Mouse (Mus musculus): ENCODE measurements around the gene Gm10959. TPM values are rescaled to one million over a fixed set of nuclear protein-coding genes. Genes with fewer than 3 reads are reported as not detected.

The Gm10959 gene
- polyA plus RNA-seq, 1 experiment from 2014 or later: not detected

DNA sequence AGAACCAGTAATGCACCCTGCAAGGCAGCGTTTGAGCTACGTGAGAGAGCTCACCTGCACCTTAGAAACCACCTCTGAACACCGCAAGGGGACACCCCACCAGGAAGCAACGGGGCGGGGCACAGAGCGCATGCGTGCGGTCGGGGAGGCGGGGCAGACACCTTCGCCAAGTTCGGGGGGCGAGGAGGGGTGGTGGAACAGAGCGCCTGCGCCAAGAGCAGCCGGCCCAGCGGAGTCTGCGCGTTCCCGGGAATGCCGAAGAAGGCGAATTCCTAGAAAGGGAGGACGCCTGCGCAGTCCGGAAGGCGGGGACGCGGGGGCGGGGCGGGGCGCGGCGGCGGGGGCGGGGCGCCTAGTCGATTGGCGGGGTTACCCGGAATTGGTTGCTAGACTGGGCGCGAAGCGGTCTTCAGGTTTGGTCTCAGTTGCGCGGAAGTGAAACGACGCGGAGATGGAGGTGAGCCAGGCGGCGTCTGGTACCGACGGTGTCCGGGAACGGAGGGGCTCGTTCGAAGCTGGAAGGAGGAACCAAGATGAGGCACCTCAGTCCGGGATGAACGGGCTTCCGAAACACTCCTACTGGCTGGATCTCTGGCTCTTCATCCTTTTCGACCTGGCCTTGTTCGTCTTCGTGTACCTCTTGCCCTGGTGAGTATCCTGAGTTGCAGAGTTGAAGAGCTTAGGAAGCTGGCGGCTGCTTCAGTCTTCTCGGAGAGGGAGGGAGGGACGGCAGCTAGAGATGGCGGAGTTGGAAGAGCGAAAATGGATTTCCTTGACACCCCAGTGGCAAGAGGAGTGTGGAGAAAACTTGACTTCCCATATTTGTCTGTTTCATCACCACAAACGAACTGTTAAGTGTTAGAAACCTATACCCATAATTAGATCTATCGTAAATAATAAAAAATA is 5.1 kb upstream of the Gm10959 start, which contains the start of gene 1810037I17Rik:
1810037I17Rik (plus strand) TSS at position 195 of the 906 bp plus-strand sequence.
- peak; percentile 98 for ATAC-seq (ENCODE audit: insufficient read depth, low FRiP score)
- under 1% methylated on average over 67 of the region's 68 CpGs for WGBS

DNA sequence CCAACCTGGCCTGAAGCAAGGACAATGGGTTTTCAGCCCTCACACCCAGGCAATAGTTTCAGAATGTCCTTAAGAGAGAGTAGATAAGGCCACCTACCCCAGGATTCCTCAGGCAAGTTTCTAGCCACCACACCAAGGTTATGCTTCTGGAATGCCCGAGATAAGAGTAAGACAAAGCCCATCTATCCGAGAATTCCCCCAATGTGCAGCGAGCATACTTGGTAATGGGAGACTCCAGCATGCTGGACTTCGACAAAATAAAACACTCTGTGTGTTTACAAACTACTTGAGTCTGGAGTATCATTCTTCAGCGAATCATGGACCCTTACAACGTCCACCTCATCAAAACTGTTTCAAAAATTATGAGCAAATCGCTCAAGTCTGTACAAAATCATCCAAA is 4.0 kb upstream of the Gm10959 start:
- H3K4me3 ChIP-seq (replicated peaks; ENCODE audit: low read length): peak overlapping the region; percentile 68
- ATAC-seq (ENCODE audit: insufficient read depth, low FRiP score): no peak
- WGBS: 42% methylated on average over 7 of the region's 7 CpGs
- H3K36me3 ChIP-seq (ENCODE audit: control insufficient read depth, insufficient read depth, low read length): no peaks in the 10 kb centered on the region
- peak overlapping the region; percentile 16; the same call in 1 of the 2 replicates for H3K9ac ChIP-seq (ENCODE audit: low read length)
- H3K27ac ChIP-seq (ENCODE audit: low read length): peak overlapping the region; percentile 90
- no peaks in the 10 kb centered on the region for H3K9me3 ChIP-seq (replicated peaks; ENCODE audit: control insufficient read depth, low read length)
- no peaks in the 10 kb centered on the region for H3K27me3 ChIP-seq (ENCODE audit: control insufficient read depth, insufficient read depth, low read length)
- H3K4me2 ChIP-seq (ENCODE audit: low read depth, low read length): peak overlapping the region; percentile 81
- peaks cover 8% of the 10 kb centered on the region for H3K4me1 ChIP-seq (ENCODE audit: control insufficient read depth, insufficient read depth, low read length)

More for the DNA sequence above, 5.1 kb upstream of the Gm10959 start, which contains the start of gene 1810037I17Rik:
- Histone ChIP-seq H3K27me3 (ENCODE audit: control insufficient read depth, insufficient read depth, low read length) (no peaks in the 10 kb centered on the region), H3K9ac (ENCODE audit: low read length) (peak within 1 kb of the TSS; percentile 83), H3K4me2 (ENCODE audit: low read depth, low read length) (peak within 1 kb of the TSS; percentile 81), H3K4me3 (replicated peaks; ENCODE audit: low read length) (peak within 1 kb of the TSS; percentile 68), H3K36me3 (ENCODE audit: control insufficient read depth, insufficient read depth, low read length) (no peaks in the 10 kb centered on the region), H3K27ac (ENCODE audit: low read length) (peak within 1 kb of the TSS; percentile 90), H3K4me1 (ENCODE audit: control insufficient read depth, insufficient read depth, low read length) (peaks cover 8% of the 10 kb centered on the region), H3K9me3 (replicated peaks; ENCODE audit: control insufficient read depth, low read length) (no peaks in the 10 kb centered on the region)

DNA sequence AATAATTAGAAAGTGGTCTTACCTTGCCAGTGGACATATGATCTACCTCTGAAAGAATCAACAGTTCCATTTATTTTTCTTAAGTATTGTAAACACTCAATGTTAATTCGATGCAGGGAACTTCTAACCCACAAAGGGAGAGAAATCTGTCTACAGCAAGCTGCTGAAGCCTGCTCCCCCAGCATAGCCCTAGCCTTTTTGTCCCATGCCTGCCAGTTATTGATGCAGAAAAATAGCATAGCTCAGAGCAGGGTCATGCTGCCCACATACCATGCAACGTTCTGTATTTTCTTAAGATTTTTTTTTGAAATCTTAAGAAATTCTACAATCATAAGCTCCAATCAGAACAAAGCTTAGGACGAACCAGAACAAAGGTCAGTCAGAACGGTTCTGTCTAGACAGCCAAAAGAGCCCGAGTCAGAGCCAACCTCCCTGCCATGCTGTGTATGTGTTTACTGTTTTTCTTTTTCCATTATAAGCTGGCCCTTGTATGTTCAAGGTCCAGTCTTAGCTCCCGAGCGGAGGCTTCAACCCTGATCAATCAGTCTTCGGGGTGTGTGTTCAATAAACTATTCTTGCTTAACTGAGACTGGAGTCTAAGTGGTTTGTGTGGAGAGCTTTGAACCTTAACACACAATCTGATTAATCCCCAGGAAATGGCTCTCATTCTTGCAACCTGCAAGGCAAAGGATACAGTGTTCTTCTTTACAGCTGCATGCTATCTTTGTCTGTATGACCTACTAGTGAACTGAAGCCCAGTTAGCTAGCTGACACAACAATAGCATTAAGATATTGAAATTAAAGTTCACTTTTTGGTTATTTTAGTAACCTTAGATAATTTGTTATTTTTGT is 2.7 kb upstream of the Gm10959 start:
- Histone ChIP-seq H3K4me1 (ENCODE audit: control insufficient read depth, insufficient read depth, low read length) (peaks cover 8% of the 10 kb centered on the region), H3K27me3 (ENCODE audit: control insufficient read depth, insufficient read depth, low read length) (no peaks in the 10 kb centered on the region), H3K27ac (ENCODE audit: low read length) (peak overlapping the region; percentile 79), H3K4me2 (ENCODE audit: low read depth, low read length) (no peak overlapping the region), H3K36me3 (ENCODE audit: control insufficient read depth, insufficient read depth, low read length) (no peaks in the 10 kb centered on the region), H3K9ac (ENCODE audit: low read length) (no peak overlapping the region; the same call in 1 of the 2 replicates), H3K4me3 (replicated peaks; ENCODE audit: low read length) (no peak overlapping the region), H3K9me3 (replicated peaks; ENCODE audit: control insufficient read depth, low read length) (no peaks in the 10 kb centered on the region)
- no peak for ATAC-seq (ENCODE audit: insufficient read depth, low FRiP score)
- WGBS: 66% methylated on average over 8 of the region's 8 CpGs

DNA sequence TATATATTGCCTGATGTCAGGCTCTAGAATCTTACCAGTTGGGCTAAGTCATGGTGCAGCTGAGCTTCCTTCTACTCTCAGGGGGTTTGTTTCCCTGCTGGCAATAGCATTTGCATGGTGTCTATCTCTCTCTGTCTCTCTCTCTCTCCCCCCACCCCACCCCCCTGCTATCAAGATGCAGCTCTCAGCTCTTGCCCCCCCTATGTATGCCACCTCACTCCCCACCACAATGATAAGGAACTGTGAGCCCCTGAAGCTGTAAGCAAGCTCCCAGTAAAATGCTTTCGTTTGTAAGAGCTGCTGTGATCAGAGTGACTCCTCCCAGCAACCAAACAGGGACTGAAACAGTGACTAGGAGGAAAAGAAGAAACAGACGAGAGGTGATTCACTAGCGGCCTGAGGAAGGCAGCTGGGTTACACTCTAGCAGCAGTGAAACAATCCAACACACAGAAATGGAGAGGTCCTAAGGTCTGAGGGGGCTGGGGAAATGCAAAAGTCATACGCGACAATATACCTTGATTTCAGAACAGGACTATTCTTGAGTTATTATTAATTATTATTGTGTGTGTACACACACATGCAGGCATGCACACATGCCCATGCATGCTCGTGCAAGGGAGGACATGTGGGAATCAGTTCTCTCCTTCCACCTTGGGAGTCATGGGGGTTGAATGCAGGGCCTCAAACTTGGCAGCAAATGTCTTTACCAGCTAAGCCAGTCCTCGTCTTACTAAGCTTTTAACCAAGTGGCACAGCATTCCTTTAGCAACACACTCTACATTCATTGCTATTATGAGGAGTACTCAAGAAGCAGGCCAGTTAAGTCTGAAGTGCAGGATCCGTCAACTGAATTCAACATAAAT is 1.6 kb upstream of the Gm10959 start:
- H3K27ac ChIP-seq (ENCODE audit: low read length): peak overlapping the region; percentile 79
- H3K27me3 ChIP-seq (ENCODE audit: control insufficient read depth, insufficient read depth, low read length): no peaks in the 10 kb centered on the region
- no peak overlapping the region for H3K4me3 ChIP-seq (replicated peaks; ENCODE audit: low read length)
- H3K4me2 ChIP-seq (ENCODE audit: low read depth, low read length): no peak overlapping the region
- WGBS: 55% methylated on average over 8 of the region's 8 CpGs
- ATAC-seq (ENCODE audit: insufficient read depth, low FRiP score): no peak
- no peak overlapping the region for H3K9ac ChIP-seq (ENCODE audit: low read length)
- no peaks in the 10 kb centered on the region for H3K36me3 ChIP-seq (ENCODE audit: control insufficient read depth, insufficient read depth, low read length)
- no peaks in the 10 kb centered on the region; the same call in none of the 2 replicates for H3K4me1 ChIP-seq (ENCODE audit: control insufficient read depth, insufficient read depth, low read length)
- H3K9me3 ChIP-seq (replicated peaks; ENCODE audit: control insufficient read depth, low read length): no peaks in the 10 kb centered on the region

DNA sequence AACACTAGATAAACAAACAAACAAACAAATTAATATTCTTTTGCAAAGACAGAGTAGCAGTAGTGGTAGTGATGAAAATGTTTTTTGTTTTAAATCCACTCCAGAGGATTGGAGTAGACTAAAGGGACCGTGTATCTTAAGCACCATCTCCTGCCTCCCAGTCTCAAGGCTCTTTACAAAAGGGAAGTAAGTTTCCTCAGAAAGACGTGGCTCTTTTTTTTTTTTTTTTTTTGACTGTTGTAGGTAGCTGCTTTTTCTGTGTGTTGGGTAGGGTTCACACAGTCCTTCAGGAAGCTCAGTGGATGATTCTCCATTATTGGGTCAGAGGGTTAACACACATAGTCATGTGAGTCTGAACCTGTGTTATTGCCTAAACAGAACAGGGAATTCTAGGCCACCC is 488 bp downstream of the Gm10959 start:
- no peak for ATAC-seq (ENCODE audit: insufficient read depth, low FRiP score)
- Histone ChIP-seq H3K9me3 (replicated peaks; ENCODE audit: control insufficient read depth, low read length) (no peaks in the 10 kb centered on the region), H3K36me3 (ENCODE audit: control insufficient read depth, insufficient read depth, low read length) (no peaks in the 10 kb centered on the region), H3K4me2 (ENCODE audit: low read depth, low read length) (no peak overlapping the region), H3K27ac (ENCODE audit: low read length) (no peak overlapping the region), H3K27me3 (ENCODE audit: control insufficient read depth, insufficient read depth, low read length) (no peaks in the 10 kb centered on the region), H3K4me1 (ENCODE audit: control insufficient read depth, insufficient read depth, low read length) (no peaks in the 10 kb centered on the region; the same call in none of the 2 replicates), H3K4me3 (replicated peaks; ENCODE audit: low read length) (no peak overlapping the region), H3K9ac (ENCODE audit: low read length) (no peak overlapping the region)
- WGBS: 59% methylated on average over 2 of the region's 2 CpGs

DNA sequence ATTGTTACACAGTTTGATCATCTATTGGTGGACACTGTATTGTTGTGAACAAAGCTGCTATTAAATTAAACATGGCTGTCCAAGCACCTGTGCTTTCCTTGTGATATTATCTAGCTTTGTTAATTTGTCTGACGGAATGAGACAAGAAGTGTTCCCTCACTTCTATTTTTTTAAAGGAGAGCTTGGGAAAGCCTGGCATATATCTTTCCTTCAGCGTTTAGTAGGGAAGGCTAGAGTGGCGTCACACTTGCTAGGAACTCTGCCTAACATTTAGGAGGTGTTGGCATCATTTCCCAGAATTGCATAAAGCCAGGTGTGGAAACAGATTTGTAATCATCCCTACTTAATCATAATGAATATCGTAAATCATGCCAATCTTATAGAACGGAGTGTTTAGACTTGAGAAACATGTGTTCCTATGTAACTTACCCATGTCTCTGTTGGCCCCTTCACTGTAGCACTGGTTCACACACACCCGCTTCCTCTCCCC is 2.9 kb downstream of the Gm10959 start:
- WGBS: 76% methylated on average over 6 of the region's 6 CpGs
- Histone ChIP-seq H3K4me3 (replicated peaks; ENCODE audit: low read length) (no peak overlapping the region), H3K9me3 (replicated peaks; ENCODE audit: control insufficient read depth, low read length) (no peaks in the 10 kb centered on the region), H3K4me1 (ENCODE audit: control insufficient read depth, insufficient read depth, low read length) (no peaks in the 10 kb centered on the region), H3K36me3 (ENCODE audit: control insufficient read depth, insufficient read depth, low read length) (no peaks in the 10 kb centered on the region), H3K4me2 (ENCODE audit: low read depth, low read length) (no peak overlapping the region), H3K27me3 (ENCODE audit: control insufficient read depth, insufficient read depth, low read length) (no peaks in the 10 kb centered on the region), H3K27ac (ENCODE audit: low read length) (no peak overlapping the region), H3K9ac (ENCODE audit: low read length) (no peak overlapping the region)
- ATAC-seq (ENCODE audit: insufficient read depth, low FRiP score): no peak

DNA sequence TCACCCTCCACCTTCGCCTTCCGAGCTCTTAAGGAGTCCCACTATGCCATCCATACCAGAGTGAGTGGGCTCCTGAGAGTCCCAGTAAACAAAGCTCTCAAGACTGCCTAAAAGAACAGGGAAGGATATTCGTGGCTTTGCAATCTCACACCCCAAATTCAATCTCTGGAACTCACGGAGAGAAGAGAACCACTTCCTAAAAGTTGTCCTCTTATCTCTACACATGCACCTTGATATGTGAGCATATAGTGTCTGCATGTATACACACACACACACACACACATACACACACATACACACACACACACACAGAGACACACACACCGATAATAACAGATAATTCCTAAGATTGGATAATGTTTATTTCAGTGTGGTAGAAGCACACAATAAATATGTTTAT is 3.7 kb downstream of the Gm10959 start:
- WGBS: 85% methylated on average over 5 of the region's 5 CpGs
- ATAC-seq (ENCODE audit: insufficient read depth, low FRiP score): no peak

DNA sequence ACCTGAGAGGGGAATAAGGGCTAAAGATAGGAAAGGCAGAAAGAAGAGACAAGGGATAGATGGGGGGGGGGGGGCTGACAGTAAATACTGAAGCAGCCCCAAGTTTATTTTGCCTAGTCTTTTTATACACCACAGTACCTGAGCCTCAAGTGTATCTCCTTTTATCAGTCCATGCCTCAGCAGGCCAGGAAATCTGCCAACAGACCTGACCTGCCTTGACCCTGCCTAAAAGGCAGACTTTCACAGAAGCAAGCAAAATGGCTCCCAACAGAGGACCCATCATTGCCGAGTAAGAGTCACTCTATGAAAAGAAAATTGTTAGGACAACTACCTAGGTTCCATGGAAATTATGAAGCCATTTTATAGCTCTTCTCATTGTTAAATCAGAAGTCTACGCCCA is 11.3 kb downstream of the Gm10959 start:
- H3K4me1 ChIP-seq (ENCODE audit: control insufficient read depth, insufficient read depth, low read length): 0 out of 2 replicates have a peak, but pooled peaks cover 2% of the 10 kb centered on the region
- no peak overlapping the region for H3K27ac ChIP-seq (ENCODE audit: low read length)
- no peak overlapping the region for H3K4me3 ChIP-seq (replicated peaks; ENCODE audit: low read length)
- H3K27me3 ChIP-seq (ENCODE audit: control insufficient read depth, insufficient read depth, low read length): no peaks in the 10 kb centered on the region
- WGBS: 82% methylated on average over 2 of the region's 2 CpGs
- H3K9ac ChIP-seq (ENCODE audit: low read length): no peak overlapping the region
- H3K9me3 ChIP-seq (replicated peaks; ENCODE audit: control insufficient read depth, low read length): no peaks in the 10 kb centered on the region
- ATAC-seq (ENCODE audit: insufficient read depth, low FRiP score): no peak
- H3K4me2 ChIP-seq (ENCODE audit: low read depth, low read length): no peak overlapping the region
- H3K36me3 ChIP-seq (ENCODE audit: control insufficient read depth, insufficient read depth, low read length): no peaks in the 10 kb centered on the region

More for the DNA sequence above, 3.7 kb downstream of the Gm10959 start:
- no peak overlapping the region for H3K9ac ChIP-seq (ENCODE audit: low read length)
- no peaks in the 10 kb centered on the region for H3K9me3 ChIP-seq (replicated peaks; ENCODE audit: control insufficient read depth, low read length)
- no peak overlapping the region for H3K4me3 ChIP-seq (replicated peaks; ENCODE audit: low read length)
- H3K4me2 ChIP-seq (ENCODE audit: low read depth, low read length): no peak overlapping the region
- no peaks in the 10 kb centered on the region for H3K36me3 ChIP-seq (ENCODE audit: control insufficient read depth, insufficient read depth, low read length)
- H3K27me3 ChIP-seq (ENCODE audit: control insufficient read depth, insufficient read depth, low read length): no peaks in the 10 kb centered on the region
- H3K4me1 ChIP-seq (ENCODE audit: control insufficient read depth, insufficient read depth, low read length): no peaks in the 10 kb centered on the region
- H3K27ac ChIP-seq (ENCODE audit: low read length): no peak overlapping the region

Measured in stomach, embryonic 16.5 days (tissue).